Mouse (Mus musculus): ENCODE data around the gene 1810046K07Rik. TPM values are rescaled to one million over a fixed set of nuclear protein-coding genes. Genes with fewer than 3 reads are reported as not detected.

Gene 1810046K07Rik
- polyA plus RNA-seq, 1 experiment = 16.4 TPM

- 83% methylated on average over 1 of the region's 1 CpGs for WGBS
These were observed 8.6 kb downstream of the 1810046K07Rik start for GRCm38 (mm10) chr9:51320096-51320495.

DNA sequence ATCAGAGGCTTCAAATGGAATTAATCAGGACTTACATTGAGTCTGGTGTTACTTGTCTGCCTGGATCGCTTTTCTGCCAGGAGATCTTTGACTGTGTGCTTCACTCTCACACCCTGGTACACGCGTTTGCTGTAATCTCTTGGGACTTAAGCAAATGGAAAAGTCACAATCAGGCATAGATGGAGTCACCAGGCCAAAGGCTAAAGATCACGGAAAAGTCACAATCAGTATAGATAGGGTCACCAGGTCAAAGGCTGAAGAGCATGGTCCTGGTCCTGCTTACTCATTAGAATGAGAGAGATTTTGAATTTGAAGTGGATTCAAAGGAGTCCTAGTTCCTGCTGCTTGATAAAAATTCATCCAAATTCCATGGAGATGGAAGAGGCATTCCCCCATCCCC, 10.5 kb downstream of the 1810046K07Rik start:
- TF ChIP-seq POLR2A (IDR thresholded peaks at IDR 0.05; ENCODE audit: low read depth, low read length) = no peak
- no peak for TF ChIP-seq CTCF (IDR thresholded peaks at IDR 0.05; ENCODE audit: extremely low read depth, insufficient read depth, insufficient read length, insufficient replicate concordance)
- H3K27me3 ChIP-seq (ENCODE audit: control insufficient read depth, insufficient read depth, low read length) = no peaks in the 10 kb centered on the region
- WGBS = 89% methylated on average over 4 of the region's 4 CpGs
- DNase-seq (ENCODE audit: low read depth in 1 of 2, low spot score in 2 of 2) = no peak
- H3K4me3 ChIP-seq (ENCODE audit: extremely low read depth, insufficient read depth, insufficient read length) = no peak overlapping the region
- H3K36me3 ChIP-seq (ENCODE audit: control insufficient read depth, insufficient read depth, low read length) = no peaks in the 10 kb centered on the region
- no peaks in the 10 kb centered on the region for H3K4me1 ChIP-seq (ENCODE audit: control insufficient read depth, insufficient read depth, insufficient read length)
- no peak overlapping the region for H3K27ac ChIP-seq (ENCODE audit: insufficient read depth, low read length)

More at GRCm38 (mm10) chr9:51320096-51320495, 8.6 kb downstream of the 1810046K07Rik start:
- Histone ChIP-seq H3K36me3 (ENCODE audit: control insufficient read depth, insufficient read depth, low read length) (no peaks in the 10 kb centered on the region), H3K4me1 (ENCODE audit: control insufficient read depth, insufficient read depth, insufficient read length) (no peaks in the 10 kb centered on the region), H3K27me3 (ENCODE audit: control insufficient read depth, insufficient read depth, low read length) (no peaks in the 10 kb centered on the region), H3K27ac (ENCODE audit: insufficient read depth, low read length) (no peak overlapping the region), H3K4me3 (ENCODE audit: extremely low read depth, insufficient read depth, insufficient read length) (no peak overlapping the region)
- TF ChIP-seq POLR2A (IDR thresholded peaks at IDR 0.05; ENCODE audit: low read depth, low read length) (no peak), CTCF (IDR thresholded peaks at IDR 0.05; ENCODE audit: extremely low read depth, insufficient read depth, insufficient read length, insufficient replicate concordance) (no peak)
- no peak for DNase-seq (ENCODE audit: low read depth in 1 of 2, low spot score in 2 of 2)

GRCm38 (mm10) chr9:51317322-51317721, 11.4 kb downstream of the 1810046K07Rik start:
- TF ChIP-seq POLR2A (IDR thresholded peaks at IDR 0.05; ENCODE audit: low read depth, low read length) = no peak
- no peak for TF ChIP-seq CTCF (IDR thresholded peaks at IDR 0.05; ENCODE audit: extremely low read depth, insufficient read depth, insufficient read length, insufficient replicate concordance)
- no peaks in the 10 kb centered on the region for H3K27me3 ChIP-seq (ENCODE audit: control insufficient read depth, insufficient read depth, low read length)
- no peak overlapping the region for H3K4me3 ChIP-seq (ENCODE audit: extremely low read depth, insufficient read depth, insufficient read length)
- no peak for DNase-seq (ENCODE audit: low read depth in 1 of 2, low spot score in 2 of 2)
- H3K27ac ChIP-seq (ENCODE audit: insufficient read depth, low read length) = no peak overlapping the region
- no peaks in the 10 kb centered on the region for H3K36me3 ChIP-seq (ENCODE audit: control insufficient read depth, insufficient read depth, low read length)
- H3K4me1 ChIP-seq (ENCODE audit: control insufficient read depth, insufficient read depth, insufficient read length) = no peaks in the 10 kb centered on the region
- WGBS = 78% methylated on average over 4 of the region's 4 CpGs

GRCm38 (mm10) chr9:51315402-51316063, 13.2 kb downstream of the 1810046K07Rik start:
- no peaks in the 10 kb centered on the region for H3K27me3 ChIP-seq (ENCODE audit: control insufficient read depth, insufficient read depth, low read length)
- DNase-seq (ENCODE audit: low read depth in 1 of 2, low spot score in 2 of 2) = no peak
- H3K36me3 ChIP-seq (ENCODE audit: control insufficient read depth, insufficient read depth, low read length) = no peaks in the 10 kb centered on the region
- no peak overlapping the region for H3K4me3 ChIP-seq (ENCODE audit: extremely low read depth, insufficient read depth, insufficient read length)
- no peaks in the 10 kb centered on the region for H3K4me1 ChIP-seq (ENCODE audit: control insufficient read depth, insufficient read depth, insufficient read length)
- no peak overlapping the region for H3K27ac ChIP-seq (ENCODE audit: insufficient read depth, low read length)
- TF ChIP-seq POLR2A (IDR thresholded peaks at IDR 0.05; ENCODE audit: low read depth, low read length) (no peak), CTCF (IDR thresholded peaks at IDR 0.05; ENCODE audit: extremely low read depth, insufficient read depth, insufficient read length, insufficient replicate concordance) (no peak)
- WGBS = 24% methylated on average over 6 of the region's 6 CpGs

DNA sequence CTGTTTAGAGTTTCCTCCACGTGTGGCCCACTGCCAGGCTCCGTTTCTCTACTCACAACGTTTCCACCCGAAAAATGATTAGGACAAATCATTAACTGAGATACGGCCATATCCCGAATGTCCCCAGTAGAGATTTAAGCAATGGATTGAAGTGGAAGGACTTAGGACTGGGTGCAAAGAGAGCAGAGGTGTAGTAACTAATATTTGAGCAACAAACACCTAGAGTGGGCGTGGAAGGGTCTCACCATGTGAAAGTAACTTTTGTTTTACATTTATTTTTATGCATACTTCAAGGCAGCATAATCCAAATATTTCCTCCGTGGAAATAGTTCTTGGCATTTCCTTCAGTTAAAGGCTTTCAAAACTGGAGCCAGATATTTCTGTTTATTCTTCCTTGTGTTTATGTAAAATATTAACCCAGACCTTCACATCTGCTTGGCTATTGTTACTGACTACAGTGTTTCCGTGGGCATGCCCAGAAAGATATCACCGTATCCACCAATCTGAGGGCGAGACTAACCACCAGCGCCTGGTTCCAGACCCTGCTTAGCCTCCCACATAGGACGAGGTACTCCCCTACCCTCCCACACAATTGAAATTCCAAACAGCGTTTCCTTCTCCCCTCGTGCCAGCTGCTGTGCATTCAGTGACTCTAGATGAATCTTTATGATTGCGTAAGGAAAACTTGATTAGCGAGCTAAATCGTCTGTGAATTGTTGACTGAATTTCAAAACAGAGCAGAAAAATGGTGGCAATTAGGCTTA, 16.0 kb downstream of the 1810046K07Rik start:
- no peak for TF ChIP-seq POLR2A (IDR thresholded peaks at IDR 0.05; ENCODE audit: low read depth, low read length)
- no peak for TF ChIP-seq CTCF (IDR thresholded peaks at IDR 0.05; ENCODE audit: extremely low read depth, insufficient read depth, insufficient read length, insufficient replicate concordance)
- H3K4me1 ChIP-seq (ENCODE audit: control insufficient read depth, insufficient read depth, insufficient read length) = no peaks in the 10 kb centered on the region
- no peak overlapping the region for H3K27ac ChIP-seq (ENCODE audit: insufficient read depth, low read length)
- no peaks in the 10 kb centered on the region for H3K36me3 ChIP-seq (ENCODE audit: control insufficient read depth, insufficient read depth, low read length)
- H3K4me3 ChIP-seq (ENCODE audit: extremely low read depth, insufficient read depth, insufficient read length) = no peak overlapping the region
- 82% methylated on average over 18 of the region's 18 CpGs for WGBS
- DNase-seq (ENCODE audit: low read depth in 1 of 2, low spot score in 2 of 2) = no peak
- no peaks in the 10 kb centered on the region for H3K27me3 ChIP-seq (ENCODE audit: control insufficient read depth, insufficient read depth, low read length)

DNA sequence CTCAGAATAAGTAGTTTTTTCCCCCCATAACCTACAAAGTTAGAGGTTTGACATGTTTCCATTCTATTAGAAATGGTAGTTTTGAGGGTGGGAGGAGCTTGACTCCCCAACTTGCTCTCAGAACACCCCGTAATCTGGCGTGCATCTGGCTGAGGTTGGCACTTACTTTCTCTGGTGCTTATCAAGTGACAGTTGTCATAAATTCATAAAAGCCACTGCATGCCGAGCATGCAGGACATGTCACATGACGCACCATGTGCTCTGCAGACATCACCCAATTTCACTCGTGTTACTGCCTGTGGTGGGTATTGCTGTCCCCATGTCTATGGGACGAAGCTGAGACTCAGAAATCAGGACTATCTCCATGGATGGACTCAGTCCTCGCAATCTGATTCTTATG, 18.2 kb downstream of the 1810046K07Rik start:
- no peak overlapping the region for H3K27ac ChIP-seq (ENCODE audit: insufficient read depth, low read length)
- DNase-seq (ENCODE audit: low read depth in 1 of 2, low spot score in 2 of 2) = no peak
- no peaks in the 10 kb centered on the region for H3K4me1 ChIP-seq (ENCODE audit: control insufficient read depth, insufficient read depth, insufficient read length)
- H3K4me3 ChIP-seq (ENCODE audit: extremely low read depth, insufficient read depth, insufficient read length) = no peak overlapping the region
- no peak for TF ChIP-seq POLR2A (IDR thresholded peaks at IDR 0.05; ENCODE audit: low read depth, low read length)
- no peaks in the 10 kb centered on the region for H3K27me3 ChIP-seq (ENCODE audit: control insufficient read depth, insufficient read depth, low read length)
- WGBS = 62% methylated on average over 7 of the region's 7 CpGs
- H3K36me3 ChIP-seq (ENCODE audit: control insufficient read depth, insufficient read depth, low read length) = no peaks in the 10 kb centered on the region

DNA sequence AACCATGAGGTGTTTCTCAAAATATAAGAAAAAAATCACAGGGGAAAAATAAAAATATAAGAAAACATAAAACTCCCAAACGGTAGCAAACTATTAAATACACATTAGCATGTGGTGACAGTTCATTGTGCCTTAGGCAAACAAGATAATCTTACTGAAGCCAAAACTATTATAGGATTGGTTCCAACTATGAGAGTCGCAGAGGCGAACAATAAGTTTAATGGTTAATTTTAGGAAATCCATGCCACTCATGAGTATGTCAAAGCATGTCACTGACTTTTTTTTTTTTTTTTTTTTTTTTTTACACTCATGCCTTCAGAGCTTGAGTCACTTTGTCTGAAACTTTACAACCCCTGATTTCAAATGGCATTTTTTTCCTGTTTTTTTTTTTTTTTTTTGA, 22.4 kb downstream of the 1810046K07Rik start:
- no peaks in the 10 kb centered on the region for H3K27me3 ChIP-seq (ENCODE audit: control insufficient read depth, insufficient read depth, low read length)
- no peaks in the 10 kb centered on the region for H3K4me1 ChIP-seq (ENCODE audit: control insufficient read depth, insufficient read depth, insufficient read length)
- no peaks in the 10 kb centered on the region for H3K36me3 ChIP-seq (ENCODE audit: control insufficient read depth, insufficient read depth, low read length)
- WGBS = 90% methylated on average over 3 of the region's 3 CpGs
- DNase-seq (ENCODE audit: low read depth in 1 of 2, low spot score in 2 of 2) = no peak
- H3K27ac ChIP-seq (ENCODE audit: insufficient read depth, low read length) = no peak overlapping the region
- TF ChIP-seq CTCF (IDR thresholded peaks at IDR 0.05; ENCODE audit: extremely low read depth, insufficient read depth, insufficient read length, insufficient replicate concordance) (no peak), POLR2A (IDR thresholded peaks at IDR 0.05; ENCODE audit: low read depth, low read length) (no peak)
- no peak overlapping the region for H3K4me3 ChIP-seq (ENCODE audit: extremely low read depth, insufficient read depth, insufficient read length)

All from spleen, adult 2 months (tissue).